Mouse (Mus musculus): Measurements from ENCODE around the gene Htra2. TPM values are rescaled to one million over a fixed set of nuclear protein-coding genes. Genes with fewer than 3 reads are reported as not detected.

The Htra2 gene
- polyA plus RNA-seq, 1 experiment from 2014 or later = 94.3 TPM

DNA sequence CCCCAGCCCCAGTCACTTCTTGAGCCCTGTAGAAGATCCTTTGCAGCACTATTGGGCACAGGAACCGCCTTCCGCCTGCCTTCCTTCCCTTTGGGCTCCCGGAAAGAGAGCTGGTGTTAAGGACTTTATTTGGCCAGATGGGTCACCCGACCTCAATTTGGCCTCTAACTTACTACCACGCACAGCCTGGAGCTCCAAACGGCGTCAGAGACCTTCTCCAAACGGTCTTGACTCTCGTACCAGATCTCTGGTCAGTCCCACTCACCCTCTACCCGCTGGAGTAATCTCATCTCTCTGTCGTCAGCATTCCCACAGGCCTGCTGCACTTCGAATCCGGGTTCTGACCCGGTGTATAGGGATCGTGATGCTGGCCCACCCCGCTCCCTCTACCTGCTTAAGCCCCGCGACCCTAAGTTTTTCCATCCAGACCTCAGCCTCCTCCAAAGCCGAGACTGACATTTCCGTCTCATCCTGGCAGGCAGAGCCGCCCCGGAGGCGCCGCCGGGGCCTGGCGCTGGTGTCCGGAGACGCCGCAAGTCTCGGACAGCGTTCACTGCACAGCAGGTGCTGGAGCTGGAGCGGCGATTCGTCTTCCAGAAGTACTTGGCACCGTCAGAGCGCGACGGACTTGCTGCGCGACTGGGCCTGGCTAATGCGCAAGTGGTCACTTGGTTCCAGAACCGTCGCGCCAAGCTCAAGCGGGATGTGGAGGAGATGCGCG lies 32.3 kb upstream of the Htra2 start:
- H3K27ac ChIP-seq (ENCODE audit: low read length) = no peak overlapping the region
- peaks cover 54% of the 10 kb centered on the region for H3K4me1 ChIP-seq (ENCODE audit: insufficient read depth, low read length)
- H3K36me3 ChIP-seq (ENCODE audit: insufficient read depth, low read length) = peaks cover 1% of the 10 kb centered on the region; the same call in 1 of the 2 replicates
- no peak for ATAC-seq (ENCODE audit: low FRiP score, low TSS enrichment)
- peak overlapping the region; percentile 14 for H3K9ac ChIP-seq (replicated peaks; ENCODE audit: low read length)
- H3K27me3 ChIP-seq (ENCODE audit: insufficient read depth, low read length) = peaks cover 30% of the 10 kb centered on the region
- H3K9me3 ChIP-seq (ENCODE audit: low read length) = no peaks in the 10 kb centered on the region
- H3K4me2 ChIP-seq (replicated peaks; ENCODE audit: low read depth, low read length) = peak overlapping the region; percentile 56
- WGBS = 3% methylated on average over 47 of the region's 47 CpGs
- peak overlapping the region; percentile 39 for H3K4me3 ChIP-seq (ENCODE audit: low read length)

GRCm38 (mm10) chr6:83086121-83087035 lies 31.3 kb upstream of the Htra2 start, which contains the start of gene Lbx2:
Gene Lbx2 (plus strand): TSS chr6:83086367.
- Histone ChIP-seq H3K9me3 (ENCODE audit: low read length) (no peaks in the 10 kb centered on the region), H3K27ac (ENCODE audit: low read length) (0 out of 2 replicates have a peak within 1 kb of the TSS, but pooled peaks have one; percentile 5), H3K27me3 (ENCODE audit: insufficient read depth, low read length) (peaks cover 30% of the 10 kb centered on the region), H3K4me1 (ENCODE audit: insufficient read depth, low read length) (peaks cover 54% of the 10 kb centered on the region), H3K4me2 (replicated peaks; ENCODE audit: low read depth, low read length) (peak within 1 kb of the TSS; percentile 56), H3K36me3 (ENCODE audit: insufficient read depth, low read length) (peaks cover 7% of the 10 kb centered on the region), H3K4me3 (ENCODE audit: low read length) (peak within 1 kb of the TSS; percentile 41), H3K9ac (replicated peaks; ENCODE audit: low read length) (peak within 1 kb of the TSS; percentile 63)
- ATAC-seq (ENCODE audit: low FRiP score, low TSS enrichment) = no peak
- 6% methylated on average over 41 of the region's 42 CpGs for WGBS

- no peaks in the 10 kb centered on the region for H3K9me3 ChIP-seq (ENCODE audit: low read length)
- peaks cover 55% of the 10 kb centered on the region for H3K4me1 ChIP-seq (ENCODE audit: insufficient read depth, low read length)
- 8% methylated on average over 6 of the region's 6 CpGs for WGBS
- H3K27ac ChIP-seq (ENCODE audit: low read length) = peak overlapping the region; percentile 61; the same call in 1 of the 2 replicates
- peaks cover 16% of the 10 kb centered on the region for H3K36me3 ChIP-seq (ENCODE audit: insufficient read depth, low read length)
- H3K4me3 ChIP-seq (ENCODE audit: low read length) = no peak overlapping the region
- peak; percentile 54; the same call in 1 of the 2 replicates for ATAC-seq (ENCODE audit: low FRiP score, low TSS enrichment)
- H3K27me3 ChIP-seq (ENCODE audit: insufficient read depth, low read length) = peaks cover 27% of the 10 kb centered on the region
- H3K9ac ChIP-seq (replicated peaks; ENCODE audit: low read length) = 0 out of 2 replicates have a peak overlapping the region, but pooled peaks have one; percentile 35
- H3K4me2 ChIP-seq (replicated peaks; ENCODE audit: low read depth, low read length) = peak overlapping the region; percentile 34
Observed at GRCm38 (mm10) chr6:83084477-83084876, 29.4 kb upstream of the Htra2 start.

- Histone ChIP-seq H3K4me3 (ENCODE audit: low read length) (no peak overlapping the region), H3K4me1 (ENCODE audit: insufficient read depth, low read length) (peaks cover 63% of the 10 kb centered on the region), H3K9me3 (ENCODE audit: low read length) (no peaks in the 10 kb centered on the region), H3K9ac (replicated peaks; ENCODE audit: low read length) (no peak overlapping the region), H3K27me3 (ENCODE audit: insufficient read depth, low read length) (peaks cover 22% of the 10 kb centered on the region), H3K27ac (ENCODE audit: low read length) (no peak overlapping the region), H3K4me2 (replicated peaks; ENCODE audit: low read depth, low read length) (no peak overlapping the region), H3K36me3 (ENCODE audit: insufficient read depth, low read length) (peaks cover 16% of the 10 kb centered on the region)
- 0 out of 2 replicates have a peak, but pooled peaks have one; percentile 1 for ATAC-seq (ENCODE audit: low FRiP score, low TSS enrichment)
- WGBS = 20% methylated on average over 5 of the region's 5 CpGs
Observed at GRCm38 (mm10) chr6:83083497-83083896, 28.4 kb upstream of the Htra2 start.

GRCm38 (mm10) chr6:83080210-83080609 lies 25.1 kb upstream of the Htra2 start:
- H3K4me2 ChIP-seq (replicated peaks; ENCODE audit: low read depth, low read length) = no peak overlapping the region
- peaks cover 16% of the 10 kb centered on the region for H3K36me3 ChIP-seq (ENCODE audit: insufficient read depth, low read length)
- peaks cover 19% of the 10 kb centered on the region for H3K27me3 ChIP-seq (ENCODE audit: insufficient read depth, low read length)
- H3K9me3 ChIP-seq (ENCODE audit: low read length) = no peaks in the 10 kb centered on the region
- no peak for ATAC-seq (ENCODE audit: low FRiP score, low TSS enrichment)
- no peak overlapping the region for H3K27ac ChIP-seq (ENCODE audit: low read length)
- H3K9ac ChIP-seq (replicated peaks; ENCODE audit: low read length) = no peak overlapping the region
- H3K4me3 ChIP-seq (ENCODE audit: low read length) = no peak overlapping the region
- WGBS = 92% methylated on average over 5 of the region's 5 CpGs
- peaks cover 40% of the 10 kb centered on the region for H3K4me1 ChIP-seq (ENCODE audit: insufficient read depth, low read length)

GRCm38 (mm10) chr6:83078324-83078858 lies 23.3 kb upstream of the Htra2 start:
- under 1% methylated on average over 46 of the region's 46 CpGs for WGBS

DNA sequence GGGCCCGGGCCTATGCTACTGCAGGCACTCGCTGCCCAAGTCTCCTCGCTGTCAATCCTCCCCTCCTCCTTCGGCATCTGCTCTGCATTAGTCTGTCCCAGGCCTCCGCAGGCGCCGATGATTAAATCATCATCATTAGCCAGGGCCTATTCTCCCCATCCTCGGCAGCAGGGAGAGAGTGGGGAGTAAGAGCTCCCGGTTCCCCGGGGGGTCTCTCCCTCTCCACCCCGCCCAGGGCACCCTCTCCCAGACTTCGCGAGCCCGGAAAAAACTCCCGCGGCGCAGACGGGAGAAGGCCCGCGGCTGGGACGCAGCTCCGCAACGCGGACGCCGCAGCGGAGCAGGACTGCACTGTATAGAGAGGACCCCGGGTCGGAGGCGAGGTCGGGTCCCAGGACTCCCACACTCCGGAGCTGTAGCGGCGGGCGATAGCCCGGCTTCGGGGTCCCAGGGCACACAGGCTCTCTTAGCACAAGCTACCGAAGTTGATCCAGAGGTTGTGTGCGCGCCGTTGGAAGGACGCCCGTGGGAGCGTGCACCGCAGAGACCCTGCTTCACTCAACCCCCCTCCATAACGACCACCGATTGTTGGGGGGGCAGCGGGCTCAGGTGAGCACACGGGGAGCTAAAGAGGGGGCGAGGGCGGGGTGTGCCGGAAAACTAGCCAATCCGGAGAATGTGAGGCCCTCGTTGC lies 22.7 kb upstream of the Htra2 start, which contains the start of gene Pcgf1:
Gene Pcgf1, plus strand, starts transcription at position 240 of the 694 bp plus-strand sequence.
- Histone ChIP-seq H3K9ac (replicated peaks; ENCODE audit: low read length) (peak within 1 kb of the TSS; percentile 90), H3K4me1 (ENCODE audit: insufficient read depth, low read length) (peaks cover 19% of the 10 kb centered on the region), H3K27me3 (ENCODE audit: insufficient read depth, low read length) (peaks cover 38% of the 10 kb centered on the region), H3K4me3 (ENCODE audit: low read length) (peak within 1 kb of the TSS; percentile 90), H3K9me3 (ENCODE audit: low read length) (no peaks in the 10 kb centered on the region), H3K27ac (ENCODE audit: low read length) (peak within 1 kb of the TSS; percentile 88), H3K4me2 (replicated peaks; ENCODE audit: low read depth, low read length) (peak within 1 kb of the TSS; percentile 99), H3K36me3 (ENCODE audit: insufficient read depth, low read length) (peaks cover 16% of the 10 kb centered on the region)
- under 1% methylated on average over 53 of the region's 54 CpGs for WGBS
- peak; percentile 84 for ATAC-seq (ENCODE audit: low FRiP score, low TSS enrichment)

More at GRCm38 (mm10) chr6:83078324-83078858, 23.3 kb upstream of the Htra2 start:
- peaks cover 33% of the 10 kb centered on the region for H3K27me3 ChIP-seq (ENCODE audit: insufficient read depth, low read length)
- H3K4me3 ChIP-seq (ENCODE audit: low read length) = peak overlapping the region; percentile 90
- H3K4me2 ChIP-seq (replicated peaks; ENCODE audit: low read depth, low read length) = peak overlapping the region; percentile 99
- H3K9ac ChIP-seq (replicated peaks; ENCODE audit: low read length) = peak overlapping the region; percentile 90
- peak overlapping the region; percentile 88 for H3K27ac ChIP-seq (ENCODE audit: low read length)
- H3K4me1 ChIP-seq (ENCODE audit: insufficient read depth, low read length) = peaks cover 23% of the 10 kb centered on the region
- H3K9me3 ChIP-seq (ENCODE audit: low read length) = no peaks in the 10 kb centered on the region
- peak; percentile 92 for ATAC-seq (ENCODE audit: low FRiP score, low TSS enrichment)
- peaks cover 16% of the 10 kb centered on the region for H3K36me3 ChIP-seq (ENCODE audit: insufficient read depth, low read length)

- H3K27ac ChIP-seq (ENCODE audit: low read length) = no peak overlapping the region
- H3K36me3 ChIP-seq (ENCODE audit: insufficient read depth, low read length) = peaks cover 2% of the 10 kb centered on the region; the same call in 1 of the 2 replicates
- H3K4me1 ChIP-seq (ENCODE audit: insufficient read depth, low read length) = peaks cover 29% of the 10 kb centered on the region
- peaks cover 65% of the 10 kb centered on the region for H3K27me3 ChIP-seq (ENCODE audit: insufficient read depth, low read length)
- no peaks in the 10 kb centered on the region for H3K9me3 ChIP-seq (ENCODE audit: low read length)
- H3K9ac ChIP-seq (replicated peaks; ENCODE audit: low read length) = no peak overlapping the region
- 17% methylated on average over 2 of the region's 2 CpGs for WGBS
- no peak overlapping the region for H3K4me3 ChIP-seq (ENCODE audit: low read length)
- ATAC-seq (ENCODE audit: low FRiP score, low TSS enrichment) = no peak
- no peak overlapping the region for H3K4me2 ChIP-seq (replicated peaks; ENCODE audit: low read depth, low read length)
Observed at GRCm38 (mm10) chr6:83074979-83075378, 19.9 kb upstream of the Htra2 start.

GRCm38 (mm10) chr6:83071220-83071619 lies 16.1 kb upstream of the Htra2 start:
- peaks cover 95% of the 10 kb centered on the region for H3K27me3 ChIP-seq (ENCODE audit: insufficient read depth, low read length)
- peaks cover 25% of the 10 kb centered on the region for H3K4me1 ChIP-seq (ENCODE audit: insufficient read depth, low read length)
- WGBS = under 1% methylated on average over 17 of the region's 24 CpGs
- H3K9ac ChIP-seq (replicated peaks; ENCODE audit: low read length) = no peak overlapping the region
- no peaks in the 10 kb centered on the region for H3K9me3 ChIP-seq (ENCODE audit: low read length)
- no peaks in the 10 kb centered on the region for H3K36me3 ChIP-seq (ENCODE audit: insufficient read depth, low read length)
- H3K4me2 ChIP-seq (replicated peaks; ENCODE audit: low read depth, low read length) = peak overlapping the region; percentile 26; the same call in 1 of the 2 replicates
- peak; percentile 40 for ATAC-seq (ENCODE audit: low FRiP score, low TSS enrichment)
- H3K27ac ChIP-seq (ENCODE audit: low read length) = no peak overlapping the region
- peak overlapping the region; percentile 30 for H3K4me3 ChIP-seq (ENCODE audit: low read length)
